Mouse (Mus musculus): ENCODE results near the gene Trio.

Trio gene

GRCm38 (mm10) chr15:27797480-27798155 is 228.0 kb downstream of the Trio start:
- no peak for DNase-seq (ENCODE audit: low read depth, low spot score)

GRCm38 (mm10) chr15:27796868-27797222 is 228.8 kb downstream of the Trio start:
- DNase-seq (ENCODE audit: low read depth, low spot score) = no peak

- DNase-seq (ENCODE audit: low read depth, low spot score) = no peak
Measured at GRCm38 (mm10) chr15:27795942-27796867, 229.4 kb downstream of the Trio start.

- DNase-seq (ENCODE audit: low read depth, low spot score) = no peak
Measured at GRCm38 (mm10) chr15:27793284-27793683, 232.4 kb downstream of the Trio start.

GRCm38 (mm10) chr15:27792473-27792872 is 233.2 kb downstream of the Trio start:
- DNase-seq (ENCODE audit: low read depth, low spot score) = no peak

- no peak for DNase-seq (ENCODE audit: low read depth, low spot score)
Measured at GRCm38 (mm10) chr15:27791141-27791540, 234.5 kb downstream of the Trio start.

- DNase-seq (ENCODE audit: low read depth, low spot score) = no peak
Measured at GRCm38 (mm10) chr15:27790699-27791098, 234.9 kb downstream of the Trio start.

- DNase-seq (ENCODE audit: low read depth, low spot score) = no peak
Measured at GRCm38 (mm10) chr15:27789325-27789724, 236.3 kb downstream of the Trio start.

- DNase-seq (ENCODE audit: low read depth, low spot score) = no peak
Measured at GRCm38 (mm10) chr15:27788122-27788759, 237.4 kb downstream of the Trio start.

- DNase-seq (ENCODE audit: low read depth, low spot score) = no peak
Measured at GRCm38 (mm10) chr15:27787151-27787550, 238.5 kb downstream of the Trio start.

- DNase-seq (ENCODE audit: low read depth, low spot score) = no peak
Measured at GRCm38 (mm10) chr15:27786418-27786817, 239.2 kb downstream of the Trio start.

- DNase-seq (ENCODE audit: low read depth, low spot score) = no peak
Measured at GRCm38 (mm10) chr15:27785280-27786001, 240.2 kb downstream of the Trio start.

- DNase-seq (ENCODE audit: low read depth, low spot score) = no peak
Measured at GRCm38 (mm10) chr15:27784126-27784563, 241.5 kb downstream of the Trio start.

GRCm38 (mm10) chr15:27783541-27784125 is 242.0 kb downstream of the Trio start:
- no peak for DNase-seq (ENCODE audit: low read depth, low spot score)

- no peak for DNase-seq (ENCODE audit: low read depth, low spot score)
Measured at GRCm38 (mm10) chr15:27783092-27783491, 242.6 kb downstream of the Trio start.

GRCm38 (mm10) chr15:27782383-27783036 is 243.1 kb downstream of the Trio start:
- no peak for DNase-seq (ENCODE audit: low read depth, low spot score)

- DNase-seq (ENCODE audit: low read depth, low spot score) = no peak
Measured at GRCm38 (mm10) chr15:27779827-27780226, 245.8 kb downstream of the Trio start.

- DNase-seq (ENCODE audit: low read depth, low spot score) = no peak
Measured at GRCm38 (mm10) chr15:27779398-27779797, 246.2 kb downstream of the Trio start.

- no peak for DNase-seq (ENCODE audit: low read depth, low spot score)
Measured at GRCm38 (mm10) chr15:27778256-27778655, 247.4 kb downstream of the Trio start.

- DNase-seq (ENCODE audit: low read depth, low spot score) = no peak
Measured at GRCm38 (mm10) chr15:27777455-27778190, 248.0 kb downstream of the Trio start.

All from WW6 (cell line).